Mouse (Mus musculus): ENCODE measurements around the gene Bpi.

Bpi gene

GRCm38 (mm10) chr2:158258005-158258418, at the start of gene Bpi:
TSS of gene Bpi (plus strand) at chr2:158258094.
- DNase-seq (ENCODE audit: low spot score in 2 of 2): no peak

DNA sequence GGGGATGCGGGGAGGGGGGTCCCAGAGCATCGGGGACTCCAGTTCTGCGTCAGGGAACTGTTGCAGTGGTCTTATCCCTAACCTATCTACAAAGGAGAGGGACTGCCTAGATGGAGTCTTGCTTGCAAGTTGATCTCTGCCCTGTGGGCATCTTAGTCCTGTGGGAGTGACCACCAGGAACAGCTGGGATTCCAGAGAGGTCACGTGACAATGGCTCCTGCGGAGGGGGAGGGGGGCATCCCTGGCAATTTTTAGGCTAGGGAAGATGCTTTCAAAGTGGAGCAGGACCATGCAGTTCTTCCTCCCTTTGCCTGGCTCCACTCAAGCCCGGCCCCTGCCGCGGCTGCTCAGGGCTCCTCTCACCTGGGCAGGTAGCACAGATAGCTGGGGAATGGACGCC, 48.1 kb upstream of the Bpi start:
- DNase-seq (ENCODE audit: low spot score in 2 of 2): no peak

DNA sequence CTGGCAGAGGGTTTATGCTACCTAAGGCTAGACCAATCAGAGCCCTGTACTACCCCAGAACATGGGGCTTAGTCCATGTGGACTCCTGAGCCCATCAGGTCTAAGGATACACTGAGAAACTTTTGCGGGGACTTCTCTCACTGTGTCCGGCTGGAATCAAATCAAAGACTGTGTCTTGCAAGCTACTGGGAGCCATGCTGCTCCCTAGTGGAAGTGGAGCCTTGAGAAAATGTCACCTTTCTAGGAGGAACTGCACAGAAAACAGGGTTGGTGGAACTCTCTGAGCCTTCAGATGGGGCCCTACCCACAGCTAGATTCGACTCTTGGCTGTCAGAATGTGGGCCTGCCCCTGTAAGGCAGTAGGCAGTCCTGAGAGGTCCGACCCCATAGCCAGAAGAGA, 47.4 kb upstream of the Bpi start:
- DNase-seq (ENCODE audit: low spot score in 2 of 2): peak in 1 of 2 experiments; percentile 29

DNA sequence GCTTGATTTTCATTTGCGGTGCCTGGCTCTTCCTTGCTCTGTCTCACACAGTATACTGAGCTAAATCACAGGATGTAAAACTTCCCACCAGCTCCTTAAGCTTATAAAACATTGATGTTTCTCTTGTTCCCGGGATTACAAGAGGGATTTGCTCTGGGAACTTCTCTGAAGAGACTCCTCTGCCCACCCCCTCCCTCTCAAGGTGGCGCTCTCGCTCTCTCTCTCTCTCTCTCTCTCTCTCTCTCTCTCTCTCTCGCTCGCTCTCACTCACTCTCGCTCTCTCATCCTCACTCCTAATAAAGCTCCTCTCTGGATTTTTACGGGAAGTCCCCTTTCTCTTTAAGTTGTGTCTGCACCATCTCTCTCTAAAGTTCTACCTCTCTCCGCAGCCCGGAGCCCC, 46.9 kb upstream of the Bpi start:
- no peak for DNase-seq (ENCODE audit: low spot score in 2 of 2)

GRCm38 (mm10) chr2:158211764-158212471, 46.0 kb upstream of the Bpi start:
- no peak for DNase-seq (ENCODE audit: low spot score in 2 of 2)

DNA sequence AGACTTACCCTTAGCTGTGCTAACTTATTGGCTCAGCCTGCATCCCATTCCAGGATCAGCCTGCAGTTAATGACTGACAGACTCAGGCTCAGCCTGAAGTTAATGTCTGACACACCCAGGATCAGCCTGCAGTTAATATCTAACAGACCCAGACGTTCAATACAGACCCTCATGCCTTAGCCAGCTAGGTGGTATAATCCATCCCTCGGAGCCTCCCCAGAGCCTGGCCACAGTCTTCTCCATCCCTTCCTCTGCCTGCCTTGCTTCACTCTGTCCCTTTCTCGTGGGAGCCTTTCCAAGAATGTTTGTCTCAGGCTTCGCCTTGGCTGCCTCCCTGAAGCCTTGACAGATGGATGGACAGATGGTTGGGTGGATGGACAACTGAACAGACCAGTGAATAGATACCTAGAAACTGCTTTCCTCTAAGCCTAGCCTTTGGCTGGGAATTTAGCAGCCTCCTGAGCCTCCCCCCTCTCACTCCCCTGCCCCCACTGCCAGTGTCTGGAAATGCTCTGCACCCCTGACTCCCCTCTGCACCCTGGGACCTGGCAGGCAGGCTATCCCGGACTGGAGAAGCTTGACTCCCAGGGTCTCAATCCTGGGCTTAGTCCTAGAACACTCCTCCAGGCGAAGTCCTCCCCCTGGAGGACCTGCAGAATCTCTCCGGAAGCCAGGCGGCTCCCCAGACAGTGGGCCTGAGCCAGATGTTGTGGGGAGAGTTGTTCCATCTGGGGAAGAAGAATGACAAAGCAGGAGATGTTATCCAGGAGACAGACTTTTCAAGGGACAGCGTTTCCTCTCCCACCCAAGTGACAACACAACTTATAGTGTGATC, 42.4 kb upstream of the Bpi start:
- DNase-seq (ENCODE audit: low spot score in 2 of 2): no peak

GRCm38 (mm10) chr2:158216510-158216909, 41.4 kb upstream of the Bpi start:
- no peak for DNase-seq (ENCODE audit: low spot score in 2 of 2)

DNA sequence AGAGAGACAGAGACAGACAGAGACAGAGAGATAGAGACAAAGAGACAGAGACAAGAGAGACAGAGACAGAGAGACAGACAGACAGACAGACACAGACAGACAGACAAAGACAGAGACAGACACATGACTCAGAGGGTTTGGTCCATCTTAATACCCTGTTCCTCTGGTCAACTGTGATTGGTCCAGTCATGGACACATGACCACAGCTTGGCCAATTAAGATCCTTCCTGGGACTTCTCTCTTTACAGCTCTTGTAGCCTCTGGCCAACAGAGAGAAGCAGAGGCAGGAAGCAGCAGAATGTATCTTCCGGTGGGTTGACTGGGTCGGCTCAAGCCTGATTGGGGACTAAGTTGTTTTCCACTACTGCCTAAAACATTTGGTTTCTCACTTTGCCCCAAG, 38.3 kb upstream of the Bpi start:
- DNase-seq (ENCODE audit: low spot score in 2 of 2): no peak

DNA sequence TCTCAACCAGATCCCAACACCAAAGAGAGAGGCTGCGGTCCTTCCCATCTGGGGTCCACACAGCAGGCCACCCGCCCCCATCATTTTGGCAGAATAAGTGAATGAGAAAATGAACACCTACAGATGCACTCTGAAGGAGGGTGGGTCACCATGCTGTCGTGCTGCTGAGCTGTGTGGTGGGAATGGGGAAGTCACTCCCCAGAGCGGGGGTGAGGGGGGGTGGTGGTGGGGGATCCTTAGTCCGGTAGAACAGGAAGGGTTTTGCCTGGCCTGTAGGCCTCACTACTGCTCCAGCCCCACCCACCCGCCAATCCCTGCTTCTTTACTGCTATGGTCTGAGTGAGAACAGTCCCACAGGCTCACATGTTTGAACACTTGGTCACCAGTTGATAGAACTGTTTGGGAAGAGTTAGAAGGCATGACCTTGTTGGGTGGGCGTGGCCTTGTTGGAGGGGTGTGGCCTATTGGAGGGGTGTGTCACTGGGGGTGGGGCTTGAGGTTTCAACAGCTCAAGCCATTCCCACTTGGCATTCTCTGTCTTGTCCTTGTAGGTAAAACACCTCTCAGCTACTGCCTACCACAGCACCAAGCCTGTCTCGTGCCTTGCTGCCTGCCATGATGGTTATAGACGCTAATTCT, 36.3 kb upstream of the Bpi start:
- no peak for DNase-seq (ENCODE audit: low spot score in 2 of 2)

- no peak for DNase-seq (ENCODE audit: low spot score in 2 of 2)
These were observed 35.2 kb upstream of the Bpi start for GRCm38 (mm10) chr2:158222664-158223063.

GRCm38 (mm10) chr2:158223497-158223896, 34.4 kb upstream of the Bpi start:
- DNase-seq (ENCODE audit: low spot score in 2 of 2): no peak

DNA sequence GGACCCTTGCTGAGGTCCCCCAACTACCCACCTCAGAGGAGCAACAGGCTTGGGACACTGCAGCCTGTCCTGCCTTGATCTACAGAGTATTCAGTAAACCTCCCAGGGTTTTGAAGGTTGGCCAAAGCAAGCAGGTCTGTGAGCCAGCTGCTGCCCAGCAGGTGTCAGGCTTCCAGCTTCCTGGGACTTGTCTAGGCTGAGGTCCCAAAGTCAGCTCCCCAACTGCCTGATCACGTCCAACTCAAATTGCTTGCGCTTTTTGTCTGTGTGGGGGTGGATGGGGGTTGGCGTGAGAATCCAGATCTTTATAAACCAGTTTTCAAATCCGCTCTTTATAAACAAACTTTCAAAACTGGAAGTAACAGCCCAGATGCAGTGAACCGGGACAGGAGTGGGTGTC, 32.6 kb upstream of the Bpi start:
- DNase-seq (ENCODE audit: low spot score in 2 of 2): no peak

DNA sequence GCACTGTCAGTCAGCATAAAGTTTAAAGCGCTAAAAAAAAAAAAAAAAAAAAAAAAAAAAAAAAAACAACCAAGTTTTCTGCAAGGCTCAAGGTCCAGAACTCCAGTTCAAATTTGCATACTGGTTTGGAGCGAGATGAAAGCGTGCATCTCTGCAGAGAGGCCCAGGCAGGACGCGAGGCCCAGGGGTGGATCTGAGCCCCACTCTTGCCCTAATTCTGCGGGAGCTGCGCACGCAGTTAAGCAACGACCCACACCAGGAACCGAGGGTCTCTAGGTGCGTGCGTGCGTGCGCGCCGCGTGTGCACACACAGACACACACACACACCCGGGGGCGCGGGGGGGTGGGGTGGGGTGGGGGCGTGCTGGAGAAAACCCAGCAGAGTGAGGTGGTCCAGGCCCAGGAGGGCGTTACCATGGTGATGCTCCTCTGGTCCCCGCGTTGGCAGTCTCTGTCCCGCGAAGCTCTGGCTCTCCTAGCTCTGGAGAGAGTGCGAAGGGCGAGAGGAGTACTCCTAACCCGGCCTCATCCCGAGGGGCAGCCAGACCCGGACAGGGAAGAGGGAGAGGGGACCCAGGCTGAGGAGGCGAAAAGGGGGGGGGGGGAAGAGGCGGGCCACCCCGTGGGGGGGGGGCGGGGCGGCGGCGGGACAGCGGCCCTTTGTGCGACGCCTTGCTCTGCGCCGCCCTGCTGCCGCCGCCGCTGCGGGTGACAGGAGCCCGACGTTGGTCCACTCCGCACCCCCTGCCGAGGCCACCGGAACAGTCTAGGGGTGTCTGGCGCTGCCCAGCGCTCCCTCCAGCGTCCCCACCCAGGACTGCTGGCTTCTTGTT, 29.0 kb upstream of the Bpi start, which contains the start of gene D630003M21Rik:
Gene D630003M21Rik, minus strand, starts transcription at position 553 of the 833 bp plus-strand sequence.
- no peak for DNase-seq (ENCODE audit: low spot score in 2 of 2)

GRCm38 (mm10) chr2:158229503-158229892, 28.4 kb upstream of the Bpi start:
- DNase-seq (ENCODE audit: low spot score in 2 of 2): no peak

DNA sequence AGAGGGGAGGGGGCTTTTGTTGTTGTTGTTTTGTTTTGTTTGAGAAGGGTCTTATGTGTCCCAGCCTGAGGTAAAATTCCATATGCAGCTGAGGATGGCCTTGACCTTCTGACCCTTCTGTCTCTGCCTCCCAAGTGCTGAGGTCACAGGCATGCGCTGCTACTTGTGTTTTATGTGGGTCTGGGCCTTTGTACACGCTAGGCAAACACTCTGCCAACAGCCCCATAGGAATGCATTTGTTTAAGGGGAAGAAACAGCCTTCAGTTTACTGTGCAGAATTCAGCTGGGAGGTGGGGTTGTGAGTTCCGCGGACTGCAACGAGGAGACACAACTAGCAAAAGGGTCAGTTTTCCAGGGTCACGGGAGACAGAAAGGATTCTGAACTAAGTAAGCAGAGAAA, 27.3 kb upstream of the Bpi start:
- DNase-seq (ENCODE audit: low spot score in 2 of 2): no peak

DNA sequence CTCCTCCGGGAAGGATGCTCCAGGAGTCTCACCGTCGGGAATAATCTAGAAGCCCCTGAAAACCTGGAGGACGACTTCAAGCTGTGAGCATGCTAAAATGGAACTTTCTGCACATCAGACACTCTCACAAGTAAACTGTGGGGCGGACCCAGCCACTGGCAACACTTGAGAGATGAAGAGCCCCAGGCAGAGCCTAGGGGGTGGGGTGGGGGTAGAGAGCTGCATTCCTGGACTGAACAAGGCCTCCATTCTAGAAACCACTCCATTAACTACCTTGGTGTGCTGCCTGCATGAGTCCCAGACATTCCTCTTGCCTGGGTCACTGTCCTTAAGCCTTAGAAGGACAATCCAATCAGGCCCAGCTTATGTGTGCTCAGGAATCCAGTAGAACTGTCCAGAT, 26.8 kb upstream of the Bpi start:
- DNase-seq (ENCODE audit: low spot score in 2 of 2): no peak

GRCm38 (mm10) chr2:158232414-158232813, 25.5 kb upstream of the Bpi start:
- no peak for DNase-seq (ENCODE audit: low spot score in 2 of 2)

- no peak for DNase-seq (ENCODE audit: low spot score in 2 of 2)
These were observed 24.8 kb upstream of the Bpi start for GRCm38 (mm10) chr2:158233106-158233505.

- no peak for DNase-seq (ENCODE audit: low spot score in 2 of 2)
These were observed 21.2 kb upstream of the Bpi start for GRCm38 (mm10) chr2:158236698-158237097.

GRCm38 (mm10) chr2:158238101-158238500, 19.8 kb upstream of the Bpi start:
- DNase-seq (ENCODE audit: low spot score in 2 of 2): no peak

GRCm38 (mm10) chr2:158241126-158241738, 16.7 kb upstream of the Bpi start:
- no peak for DNase-seq (ENCODE audit: low spot score in 2 of 2)

Measured in left cerebral cortex, adult 9 months (tissue).